Mouse (Mus musculus): ENCODE results near the gene Polr3b.

Polr3b gene

DNA sequence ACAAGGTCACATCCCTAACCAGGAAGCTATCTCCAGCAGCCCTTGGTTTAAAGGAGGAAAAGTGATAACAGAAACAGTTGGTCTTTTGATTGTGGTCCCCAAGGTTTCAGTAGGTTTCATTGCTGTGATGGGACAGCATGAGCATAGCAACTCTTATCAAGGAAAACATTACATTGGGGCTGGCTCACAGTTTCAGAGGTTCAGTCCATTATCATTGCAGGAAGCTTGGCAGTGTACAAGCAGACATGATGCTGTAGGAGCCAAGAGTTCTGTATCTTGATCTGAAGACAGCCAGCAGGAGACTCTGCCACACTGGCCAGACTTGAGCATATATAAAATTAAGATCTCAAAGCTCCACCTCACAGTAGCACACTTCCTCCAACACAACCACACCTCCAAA lies 53.6 kb downstream of the Polr3b start:
- DNase-seq = no peak

GRCm38 (mm10) chr10:84676511-84676910 lies 54.4 kb downstream of the Polr3b start:
- DNase-seq = no peak

DNA sequence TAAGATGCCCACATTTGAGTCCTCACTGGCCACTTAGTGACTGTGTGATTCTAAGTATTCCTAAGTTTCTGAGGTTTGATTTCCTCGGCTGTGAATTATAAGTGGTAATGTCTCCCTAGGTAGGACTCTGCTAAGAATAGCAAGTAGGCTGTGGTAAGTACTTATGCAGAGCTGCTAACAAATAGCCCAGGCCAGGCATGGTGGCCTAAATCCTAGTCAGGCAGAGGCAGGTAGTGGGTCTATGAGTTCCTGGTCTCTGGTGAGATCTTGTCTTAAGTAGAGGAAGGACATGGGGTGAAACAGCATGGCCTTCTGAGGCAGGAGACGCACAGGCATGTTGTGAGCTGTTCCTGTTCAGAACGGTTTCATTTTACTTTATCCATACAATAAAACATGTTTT lies 55.8 kb downstream of the Polr3b start:
- no peak for DNase-seq

GRCm38 (mm10) chr10:84678441-84678840 lies 56.3 kb downstream of the Polr3b start:
- no peak for DNase-seq

DNA sequence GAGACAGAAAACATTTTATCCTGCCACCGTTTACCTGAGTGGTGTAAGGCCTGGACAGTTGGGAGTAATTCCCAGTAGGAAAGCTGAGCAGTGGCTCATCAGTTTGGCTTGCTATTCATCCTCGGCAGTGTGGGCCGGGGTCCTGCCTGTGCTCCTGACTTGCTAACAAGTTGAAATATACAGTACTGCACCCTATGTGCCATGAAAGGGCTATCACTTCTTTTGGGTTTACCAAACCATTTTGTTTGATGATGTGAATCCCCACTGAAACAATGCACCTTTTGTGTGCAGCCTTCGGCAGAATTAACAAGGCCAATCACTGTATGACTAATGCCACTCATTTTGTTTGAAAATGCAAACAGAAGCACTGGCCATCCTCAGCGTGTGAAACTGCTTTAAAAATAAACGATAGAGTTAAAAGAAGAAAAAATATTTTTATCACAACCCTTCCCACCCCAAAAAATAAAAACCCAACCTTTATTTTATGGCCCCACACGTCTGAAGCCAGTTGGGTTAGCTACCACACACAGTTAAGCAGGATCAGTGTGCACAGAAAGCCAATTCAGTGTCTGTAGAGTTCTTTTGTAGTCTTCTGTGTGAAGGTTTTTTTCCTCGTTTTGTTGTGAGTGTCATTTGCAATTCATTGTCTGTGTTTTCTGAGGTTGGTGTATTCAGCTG lies 63.5 kb downstream of the Polr3b start:
- no peak for DNase-seq

DNA sequence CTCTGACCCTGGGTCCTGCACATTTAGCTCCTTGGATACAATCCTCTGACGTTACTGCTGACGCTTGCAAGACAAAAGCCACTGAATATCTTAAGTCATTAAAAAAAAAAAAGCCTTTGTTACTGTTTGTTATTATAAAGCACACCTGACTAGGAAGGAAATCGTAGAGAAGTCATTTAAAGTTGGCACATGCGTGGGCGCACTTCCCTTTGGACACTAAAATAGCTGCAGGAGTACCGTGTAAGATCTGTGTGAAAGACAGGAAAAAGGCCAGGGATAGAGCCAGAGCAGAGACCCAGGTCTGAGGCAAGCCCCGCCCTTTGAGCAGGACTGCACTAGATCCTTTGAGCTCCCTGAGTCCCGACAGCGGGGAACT lies 64.0 kb downstream of the Polr3b start:
- DNase-seq = no peak

- no peak for DNase-seq
Observed at GRCm38 (mm10) chr10:84686705-84687104, 64.6 kb downstream of the Polr3b start.

- no peak for DNase-seq
Observed at GRCm38 (mm10) chr10:84687736-84688135, 65.6 kb downstream of the Polr3b start.

GRCm38 (mm10) chr10:84689846-84690245 lies 67.8 kb downstream of the Polr3b start:
- DNase-seq = no peak

- DNase-seq = no peak
Observed at GRCm38 (mm10) chr10:84690818-84691217, 68.7 kb downstream of the Polr3b start.

- DNase-seq = no peak
Observed at GRCm38 (mm10) chr10:84691692-84692091, 69.6 kb downstream of the Polr3b start.

- DNase-seq = no peak
Observed at GRCm38 (mm10) chr10:84693841-84694638, 71.9 kb downstream of the Polr3b start.

- DNase-seq = no peak
Observed at GRCm38 (mm10) chr10:84700236-84700987, 78.3 kb downstream of the Polr3b start.

DNA sequence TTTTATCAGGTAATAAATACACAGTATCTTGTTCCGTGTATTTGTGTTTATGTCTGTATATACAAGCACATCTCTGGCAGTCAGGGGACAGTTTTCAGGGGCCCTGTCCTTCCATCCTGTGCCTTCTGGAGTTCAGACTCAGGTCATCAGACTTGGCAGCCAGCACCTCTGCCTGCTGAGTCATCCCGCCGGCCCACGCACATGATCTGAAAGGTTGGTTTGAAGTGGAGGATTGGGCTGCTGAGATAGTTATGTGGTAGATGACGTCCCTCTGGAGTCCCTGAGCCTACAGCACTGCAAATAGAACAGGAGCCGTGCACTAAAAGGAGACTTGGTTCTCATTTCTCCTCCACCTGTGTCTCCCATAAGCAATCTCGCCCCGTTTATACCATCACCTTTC lies 79.0 kb downstream of the Polr3b start:
- no peak for DNase-seq

- no peak for DNase-seq
Observed at GRCm38 (mm10) chr10:84702115-84702514, 80.0 kb downstream of the Polr3b start.

- DNase-seq = no peak
Observed at GRCm38 (mm10) chr10:84704594-84704993, 82.5 kb downstream of the Polr3b start.

DNA sequence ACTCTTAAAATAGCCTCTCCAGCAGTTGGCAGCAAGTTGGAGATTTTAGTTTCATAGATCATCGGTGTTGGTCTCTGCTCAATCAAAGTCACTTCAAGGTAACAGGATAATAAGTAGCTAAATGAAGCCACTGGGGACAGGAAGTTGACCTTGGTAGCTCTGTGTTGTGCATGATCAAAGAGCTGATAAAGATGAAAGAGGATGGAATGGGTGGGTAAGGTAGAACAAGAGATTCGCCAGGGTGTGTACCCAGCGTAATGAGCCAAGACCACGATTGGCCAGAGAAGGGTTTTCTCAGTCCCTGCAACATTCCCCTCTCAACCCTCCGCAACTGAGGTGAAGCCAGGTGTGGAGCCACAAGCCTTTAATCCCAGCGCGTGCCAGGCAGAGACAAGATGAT lies 83.1 kb downstream of the Polr3b start:
- no peak for DNase-seq

- no peak for DNase-seq
Observed at GRCm38 (mm10) chr10:84706543-84706942, 84.5 kb downstream of the Polr3b start.

DNA sequence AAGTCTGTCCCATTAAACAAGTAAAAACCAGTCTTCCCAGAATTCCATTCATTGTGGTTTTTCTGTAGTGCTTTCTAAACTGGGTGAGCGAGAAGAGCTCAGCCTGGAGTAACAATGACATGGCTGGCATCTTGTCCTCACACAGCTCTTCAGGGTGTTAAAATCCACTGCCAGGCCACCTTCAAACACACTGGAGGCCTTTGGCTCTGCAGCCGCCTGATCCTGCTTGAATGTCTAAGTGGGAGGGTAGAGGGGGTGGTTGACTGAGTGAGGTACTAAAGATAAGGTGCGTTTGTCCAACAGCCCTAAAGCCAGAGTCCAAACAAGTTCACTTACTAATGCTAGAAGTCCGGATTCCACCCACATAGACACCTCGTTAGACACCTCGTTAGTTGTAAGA lies 85.1 kb downstream of the Polr3b start:
- DNase-seq = no peak

- no peak for DNase-seq
Observed at GRCm38 (mm10) chr10:84707752-84708530, 85.8 kb downstream of the Polr3b start.

DNA sequence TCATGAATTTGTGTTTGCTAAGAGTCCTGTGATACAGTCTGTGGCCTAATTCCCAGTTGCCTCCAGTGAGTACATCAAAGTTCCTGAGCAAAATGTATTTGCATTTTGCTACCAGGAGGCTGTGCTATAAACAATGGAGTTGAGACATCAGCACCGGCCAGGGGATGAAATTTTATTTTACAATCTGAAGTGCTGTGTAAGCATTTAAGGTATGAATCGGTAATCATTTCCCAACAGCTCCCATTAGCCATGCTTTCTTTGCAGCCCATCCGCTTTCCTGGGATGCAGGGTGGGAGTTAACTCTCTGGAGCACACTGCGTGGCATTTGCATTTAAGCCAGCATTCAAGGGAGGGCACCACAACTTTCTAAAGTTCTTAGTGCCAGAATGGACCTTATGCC lies 88.1 kb downstream of the Polr3b start:
- no peak for DNase-seq

GRCm38 (mm10) chr10:84710827-84711226 lies 88.7 kb downstream of the Polr3b start:
- no peak for DNase-seq

DNA sequence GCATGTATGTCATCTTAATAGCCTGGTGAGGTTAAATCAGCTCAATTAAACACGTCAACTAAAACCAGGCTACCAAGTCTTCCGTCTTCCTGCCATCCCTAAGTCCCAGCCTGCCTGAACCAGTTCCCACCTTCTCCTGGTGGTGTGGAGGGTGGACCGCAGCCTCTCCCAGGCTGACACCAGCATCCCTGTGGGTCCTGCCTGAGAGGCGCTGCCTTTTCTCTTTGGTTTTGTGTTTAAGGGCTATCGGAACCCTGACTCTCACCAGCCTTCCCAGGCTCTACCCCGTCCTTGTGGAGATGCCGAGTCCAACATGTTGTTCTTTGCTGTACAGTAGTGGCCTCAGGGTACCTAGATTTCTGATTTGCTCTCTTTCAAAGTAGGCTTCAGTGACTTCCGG lies 89.4 kb downstream of the Polr3b start:
- no peak for DNase-seq

Measured in right cerebral cortex, postnatal 25 days (tissue).